Comparison of ENCODE assay signal across 19 mouse cellular contexts in the genomic region with DNA sequence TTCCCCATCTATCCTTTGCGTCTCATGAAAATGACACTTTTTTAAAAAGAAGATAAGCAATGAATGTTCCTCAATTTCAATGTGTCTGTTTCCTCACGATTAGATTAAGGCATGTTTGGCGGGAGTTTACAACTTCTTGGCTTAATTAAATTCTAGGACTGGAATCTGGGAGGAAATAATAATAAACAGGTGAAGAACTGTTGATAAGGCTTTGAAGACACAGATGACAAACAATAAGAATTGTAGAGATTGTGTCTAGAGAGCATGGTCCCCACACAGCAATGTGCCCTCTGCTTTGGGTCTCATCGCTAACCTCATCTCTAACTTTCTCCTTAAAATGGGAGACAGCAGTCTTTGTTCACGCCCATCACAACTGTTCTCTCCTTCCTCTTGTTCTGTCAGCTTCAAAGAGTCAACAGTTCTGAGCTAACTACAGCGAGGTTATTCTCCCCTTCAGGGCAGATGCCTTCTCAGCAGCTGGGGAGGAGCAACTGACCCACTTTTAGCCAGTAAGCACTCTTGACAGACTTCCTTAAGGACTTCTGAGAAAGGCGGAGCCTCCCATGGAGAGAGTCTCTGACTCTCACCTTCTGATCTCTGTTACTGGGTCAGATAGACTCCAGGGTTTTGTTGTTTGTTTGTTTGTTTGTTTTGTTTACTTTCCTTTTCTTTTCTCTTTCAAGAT. TPM values are rescaled to one million over a fixed set of nuclear protein-coding genes. Genes with fewer than 3 reads are reported as not detected.
DNase-seq lines count a peak whose midpoint lies in the region; ATAC-seq lines count a peak whose summit lies in the region.
"Had no signal": no experiment of that assay in that cellular context is flagged by ENCODE, and none has a peak within 500 bp of the region (broad histone marks: within the 10 kb centered on the region; RNA-seq: fewer than 3 reads in every experiment).

No protein-coding gene starts in this region.

- DNase-seq in lung, postnatal 36 days, result peak; percentile 53
- no peak for DNase-seq in lung, postnatal 14 days
- peak; percentile 50 to 71 for DNase-seq in thymus, postnatal 36 days
- DNase-seq in frontal cortex, postnatal 10 days (ENCODE audit: low spot score in 2 of 2), result no peak
- no peak for DNase-seq in MN1 (ENCODE audit: low spot score)
- DNase-seq in adrenal gland, postnatal 4 days (ENCODE audit: low spot score in 2 of 2), result no peak
- DNase-seq: cerebellum, adult 8-10 months; embryo, embryonic 11 days; forebrain, postnatal 0 days; kidney, adult 11 months; kidney, postnatal 4 days; layer of hippocampus, postnatal 36 days; right cerebral cortex, postnatal 4 days had no signal

- H3K79me2 ChIP-seq in macrophage (ENCODE audit: inconsistent target), result no peaks in the 10 kb centered on the region

- WGBS in macrophage (ENCODE audit: missing documents), result 24% methylated on average over 7 of the region's 7 CpGs

- H3K36me3 ChIP-seq in macrophage (ENCODE audit: inconsistent target), result no peaks in the 10 kb centered on the region
- H3K36me3 ChIP-seq: G1E had no signal

- ATAC-seq in erythroid progenitor cell, adult 5-6 weeks (replicated peaks; ENCODE audit: low FRiP score, poor library complexity, severe bottlenecking), result peak; percentile 54
- ATAC-seq: activated CD4-positive, CD25-positive, alpha-beta regulatory T cell, adult 4 months; forebrain, postnatal 0 days had no signal

- peak overlapping the region; percentile 86 for H3K27ac ChIP-seq in macrophage
- H3K27ac ChIP-seq: hindbrain, embryonic 14.5 days had no signal

- H3K4me3 ChIP-seq in macrophage (ENCODE audit: inconsistent target), result no peak overlapping the region
- H3K4me3 ChIP-seq: myocyte had no signal

RNA-seq across cellular contexts. Expression of gene Dock8, which starts 9.1 kb away (rescaled TPM):
- 28.1 and 33.5 TPM in 2 replicates for total RNA-seq in erythroid progenitor cell, adult 5-6 weeks (2015; ENCODE audit: low replicate concordance)
- total RNA-seq in erythroid progenitor cell, adult 5-6 weeks (2017; ENCODE audit: low replicate concordance), result 14.5 and 68.5 TPM in 2 replicates
- total RNA-seq in macrophage (2018; cell fraction: chromatin; rRNA removed), result 100 to 1,000 TPM in 21 of 26 experiments, 10 to 100 TPM in 5; 26.4 to 284 (median 186) TPM
- total RNA-seq in macrophage (2018; cell fraction: cytosol; rRNA removed), result 100 to 1,000 TPM in 1 of 26 experiments, 10 to 100 TPM in 25; 43.4 to 106 (median 61.6) TPM
- total RNA-seq in macrophage (2018; cell fraction: nucleus; rRNA removed), result 100 to 1,000 TPM in 19 of 26 experiments, 10 to 100 TPM in 7; 29.5 to 215 (median 138) TPM
- polyA plus RNA-seq in macrophage (2018), result 41.2 to 71.9 TPM (median 45.5 TPM) in 3 replicates
- 10 to 100 TPM; 15.3 to 18.3 TPM for total RNA-seq in adrenal gland, postnatal 4 days (2021)

RNA-seq across cellular contexts. Expression of gene Cbwd1, which starts 28.9 kb away (rescaled TPM):
- total RNA-seq in erythroid progenitor cell, adult 5-6 weeks (2015; ENCODE audit: low replicate concordance), result 8.3 and 8.8 TPM in 2 replicates
- total RNA-seq in erythroid progenitor cell, adult 5-6 weeks (2017; ENCODE audit: low replicate concordance), result 19.4 and 21.6 TPM in 2 replicates
- total RNA-seq in macrophage (2018; cell fraction: chromatin; rRNA removed), result 10 to 100 TPM in 23 of 26 experiments, 1 to 10 TPM in 3; 6.4 to 31.6 (median 21.5) TPM
- total RNA-seq in macrophage (2018; cell fraction: cytosol; rRNA removed), result 10 to 100 TPM in 4 of 26 experiments, 1 to 10 TPM in 22; 5.7 to 12.2 (median 8.3) TPM
- total RNA-seq in macrophage (2018; cell fraction: nucleus; rRNA removed), result 10 to 100 TPM in 12 of 26 experiments, 1 to 10 TPM in 14; 2.2 to 19.5 (median 9.8) TPM
- 8.8 to 12.9 TPM (median 11.9 TPM) in 3 replicates for polyA plus RNA-seq in macrophage (2018)
- 10 to 100 TPM; 15.1 to 16.6 TPM for total RNA-seq in adrenal gland, postnatal 4 days (2021)

Comparison
In these comparisons a context has a peak if more than half of its experiments do, and no peak if none do; other contexts are left out.
1. DNase-seq: peak in lung, postnatal 36 days (single experiment) and thymus, postnatal 36 days (2 of 2); none in lung, postnatal 14 days (single experiment), frontal cortex, postnatal 10 days (0 of 2), MN1 (single experiment) and adrenal gland, postnatal 4 days (0 of 2).